9 mouse cellular contexts compared by ENCODE assay signal in genomic region chr1:69826806-69827703, GRCm38 (mm10). TPM values are rescaled to one million over a fixed set of nuclear protein-coding genes. Genes with fewer than 3 reads are reported as not detected.
A peak's percentile ranks its signal among the peaks of the same experiment; 100 is the strongest.
DNase-seq lines count a peak whose midpoint lies in the region; ATAC-seq and TF ChIP-seq lines count a peak whose summit lies in the region.
"Had no signal": no experiment of that assay in that cellular context is flagged by ENCODE, and none has a peak within 500 bp of the region (broad histone marks: within the 10 kb centered on the region; RNA-seq: fewer than 3 reads in every experiment).

TSS of gene Spag16 (plus strand) at chr1:69826970.

- intact Hi-C loops in heart, postnatal 14 days (cut with DNase I), result no loop called here

- H3K36me3 ChIP-seq in midbrain, embryonic 10.5 days, result no peaks in the 10 kb centered on the region

- peak; percentile 5 for DNase-seq in lung, adult 2 months
- no peak for DNase-seq in lung, postnatal 36 days
- peak; percentile 2 to 14 for DNase-seq in heart, postnatal 14 days
- peak; percentile 3 to 6 for DNase-seq in layer of hippocampus, postnatal 36 days
- peak; percentile 91 for DNase-seq in midbrain, embryonic 10.5 days (ENCODE audit: low spot score)
- peak; percentile 81 for DNase-seq in testis, postnatal 14 days (ENCODE audit: low spot score)

- no peak for TF ChIP-seq CTCF in lung, adult 2 months (IDR thresholded peaks at IDR 0.05; ENCODE audit: insufficient read depth, low read length)
- no peak for TF ChIP-seq CTCF in cortical plate, adult 2 months (IDR thresholded peaks at IDR 0.05; ENCODE audit: extremely low read depth, insufficient read depth, low read length)

- ATAC-seq in activated CD4-positive, CD25-positive, alpha-beta regulatory T cell, adult 4 months, result no peak

- H3K27me3 ChIP-seq in midbrain, embryonic 10.5 days (ENCODE audit: low read depth, poor library complexity, severe bottlenecking), result no peaks in the 10 kb centered on the region

- no peak within 1 kb of the TSS for H3K4me3 ChIP-seq in lung, adult 2 months (replicated peaks; ENCODE audit: extremely low read depth, low read depth, low read length)
- H3K4me3 ChIP-seq in cortical plate, adult 2 months (ENCODE audit: insufficient read depth, low read length), result 0 out of 2 replicates have a peak within 1 kb of the TSS, but pooled peaks have one; percentile 9
- H3K4me3 ChIP-seq in midbrain, embryonic 10.5 days, result peak within 1 kb of the TSS; percentile 74

- H3K9me3 ChIP-seq in midbrain, embryonic 10.5 days (replicated peaks), result no peaks in the 10 kb centered on the region

- TF ChIP-seq POLR2A in lung, adult 2 months (IDR thresholded peaks at IDR 0.05; ENCODE audit: borderline replicate concordance, extremely low read depth, low read depth, low read length), result no peak
- no peak for TF ChIP-seq POLR2A in cortical plate, adult 2 months (IDR thresholded peaks at IDR 0.05; ENCODE audit: extremely low read depth, insufficient read depth, low read length)

- WGBS in lung, adult 2 months, result 10% methylated on average over 38 of the region's 38 CpGs
- 8% methylated on average over 38 of the region's 38 CpGs for WGBS in midbrain, embryonic 10.5 days

- no peak within 1 kb of the TSS for H3K27ac ChIP-seq in cortical plate, adult 2 months (ENCODE audit: insufficient read depth, low read length)
- H3K27ac ChIP-seq in midbrain, embryonic 10.5 days (replicated peaks), result peak within 1 kb of the TSS; percentile 88

- H3K4me1 ChIP-seq in lung, adult 2 months (ENCODE audit: control insufficient read depth, insufficient read depth, low read length), result no peaks in the 10 kb centered on the region
- no peaks in the 10 kb centered on the region for H3K4me1 ChIP-seq in cortical plate, adult 2 months (ENCODE audit: control insufficient read depth, insufficient read depth, low read length)
- H3K4me1 ChIP-seq in midbrain, embryonic 10.5 days, result peaks cover 13% of the 10 kb centered on the region

RNA-seq across cellular contexts. Expression of gene Spag16, which starts in this region (rescaled TPM):
- polyA plus RNA-seq in lung, adult 2 months (2012; rRNA removed), result 2.9 and 4.5 TPM in 2 replicates
- 0.23 and 0.42 TPM in 2 replicates for polyA plus RNA-seq in cortical plate, adult 2 months (2012; rRNA removed)
- total RNA-seq in heart, postnatal 14 days (2021), result under 1 TPM in 1 of 2 experiments, not detected in 1; 0.24 TPM
- total RNA-seq in layer of hippocampus, postnatal 36 days (2021), result under 1 TPM; 0.42 to 0.56 TPM
- 3.0 and 3.3 TPM in 2 replicates for polyA plus RNA-seq in midbrain, embryonic 10.5 days (2016; fragmentation: Nextera tagmentation; extraction: Ambion mirVana)
- under 1 TPM; 0.29 to 0.67 TPM for polyA plus RNA-seq in activated CD4-positive, CD25-positive, alpha-beta regulatory T cell, adult 4 months (2017; shearing (Covaris generic))
- polyA plus RNA-seq: small intestine, adult 2 months had no signal

Comparison
In these comparisons a context has a peak if more than half of its experiments do, and no peak if none do; other contexts are left out.
1. Peak in DNase-seq in heart, postnatal 14 days; RNA of the gene not detected or under 1 TPM.
2. Peak in DNase-seq in layer of hippocampus, postnatal 36 days; RNA of the gene not detected or under 1 TPM.